Mouse (Mus musculus): Measurements from ENCODE around the gene B3gnt9. TPM values are rescaled to one million over a fixed set of nuclear protein-coding genes. Genes with fewer than 3 reads are reported as not detected.

B3gnt9 gene
- polyA plus RNA-seq, 1 experiment from 2014 or later, result 45.5 TPM

DNA sequence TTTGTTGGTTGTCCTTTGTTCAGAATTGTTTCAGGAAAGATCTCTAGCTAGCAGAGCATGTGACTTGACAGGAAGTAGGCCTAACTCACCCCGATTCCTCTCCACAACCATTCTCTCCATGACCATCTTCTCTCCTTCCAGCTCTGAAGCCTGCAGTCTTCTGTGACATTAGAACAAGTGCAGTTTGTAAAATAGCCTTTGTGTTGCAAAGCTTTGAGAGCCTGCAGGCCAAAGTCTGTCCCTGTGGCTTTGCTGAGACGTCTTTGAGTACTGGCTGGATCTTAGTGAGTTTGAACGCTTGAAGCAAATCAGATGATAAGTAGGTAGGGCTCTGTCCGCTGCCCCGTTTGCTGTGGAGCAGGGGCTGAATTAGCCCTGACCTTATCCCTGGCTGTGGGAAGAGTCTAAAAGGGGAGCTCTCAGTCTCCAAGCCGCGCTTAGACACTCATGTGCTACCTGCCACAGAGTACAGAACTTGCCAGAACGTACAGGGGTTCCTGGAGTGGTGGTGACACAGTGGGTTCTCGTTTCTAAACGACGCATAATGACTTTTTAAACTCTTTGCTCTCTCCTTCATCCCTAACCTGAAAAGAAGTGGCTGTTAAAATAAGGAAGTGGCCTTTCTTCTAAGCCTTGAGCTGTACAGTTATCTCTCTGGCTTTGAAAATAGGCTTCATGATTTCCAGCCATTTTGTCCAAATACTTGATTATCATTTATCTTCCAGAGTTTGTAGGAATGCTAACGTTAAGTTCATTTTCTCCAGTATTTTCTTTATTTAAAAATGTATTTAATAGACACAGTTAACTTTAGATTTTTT, 23.2 kb downstream of the B3gnt9 start:
- Histone ChIP-seq H3K36me3 (peaks cover 18% of the 10 kb centered on the region), H3K27ac (replicated peaks) (no peak overlapping the region), H3K4me2 (replicated peaks) (no peak overlapping the region), H3K9ac (no peak overlapping the region), H3K4me3 (replicated peaks) (no peak overlapping the region), H3K27me3 (no peaks in the 10 kb centered on the region), H3K9me3 (replicated peaks) (no peaks in the 10 kb centered on the region), H3K4me1 (no peaks in the 10 kb centered on the region)
- 78% methylated on average over 12 of the region's 12 CpGs for WGBS
- ATAC-seq (ENCODE audit: insufficient number of reproducible peaks, low FRiP score, low TSS enrichment, low read depth), result no peak

DNA sequence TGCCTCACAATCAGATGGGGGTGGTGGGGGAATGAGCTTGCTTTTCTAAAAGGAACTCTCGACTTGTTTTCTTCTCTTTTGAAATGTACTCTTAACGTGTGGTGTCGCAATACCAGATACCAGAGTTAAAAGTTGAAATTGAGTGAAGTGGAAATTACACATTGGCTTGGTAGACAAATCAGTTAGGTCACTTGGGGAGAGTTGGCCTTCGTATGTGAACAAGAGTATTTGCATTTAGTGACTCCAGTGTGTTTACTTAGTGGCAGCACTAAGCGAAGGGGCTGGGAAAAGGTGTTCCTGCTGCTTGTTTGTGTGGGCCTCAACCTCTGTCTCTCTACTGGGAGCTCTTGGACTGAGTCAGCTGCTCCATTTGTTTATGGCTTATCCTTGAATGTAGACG, 29.0 kb downstream of the B3gnt9 start:
- Histone ChIP-seq H3K27ac (replicated peaks) (no peak overlapping the region), H3K9me3 (replicated peaks) (no peaks in the 10 kb centered on the region), H3K36me3 (no peaks in the 10 kb centered on the region), H3K4me1 (peaks cover 16% of the 10 kb centered on the region), H3K4me3 (replicated peaks) (peak overlapping the region; percentile 84), H3K9ac (peak overlapping the region; percentile 82; the same call in 1 of the 2 replicates), H3K4me2 (replicated peaks) (peak overlapping the region; percentile 79), H3K27me3 (no peaks in the 10 kb centered on the region)
- WGBS, result 25% methylated on average over 6 of the region's 6 CpGs
- ATAC-seq (ENCODE audit: insufficient number of reproducible peaks, low FRiP score, low TSS enrichment, low read depth), result no peak

DNA sequence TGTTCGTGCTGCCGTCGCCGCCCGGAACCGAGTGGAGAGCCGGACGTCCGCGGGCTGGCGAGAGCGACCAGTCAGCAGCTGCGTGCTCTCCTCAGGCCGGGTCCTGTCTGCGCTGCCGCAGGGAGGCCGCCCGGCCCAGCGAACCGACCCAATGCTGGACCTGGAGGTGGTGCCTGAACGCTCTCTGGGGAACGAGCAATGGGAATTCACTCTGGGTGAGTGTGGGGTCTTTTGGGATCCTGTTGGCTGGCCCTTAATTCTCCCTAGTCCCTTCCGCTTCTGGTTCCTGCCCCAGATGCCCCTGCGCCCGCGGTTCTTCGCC, 29.7 kb downstream of the B3gnt9 start:
- peak overlapping the region; percentile 79 for H3K4me2 ChIP-seq (replicated peaks)
- no peaks in the 10 kb centered on the region for H3K27me3 ChIP-seq
- peak overlapping the region; percentile 82 for H3K9ac ChIP-seq
- ATAC-seq (ENCODE audit: insufficient number of reproducible peaks, low FRiP score, low TSS enrichment, low read depth), result no peak
- H3K27ac ChIP-seq (replicated peaks), result peak overlapping the region; percentile 91
- no peaks in the 10 kb centered on the region for H3K36me3 ChIP-seq
- 0% methylated on average over 27 of the region's 27 CpGs for WGBS
- H3K4me1 ChIP-seq, result peaks cover 16% of the 10 kb centered on the region
- no peaks in the 10 kb centered on the region for H3K9me3 ChIP-seq (replicated peaks)
- peak overlapping the region; percentile 84 for H3K4me3 ChIP-seq (replicated peaks)

DNA sequence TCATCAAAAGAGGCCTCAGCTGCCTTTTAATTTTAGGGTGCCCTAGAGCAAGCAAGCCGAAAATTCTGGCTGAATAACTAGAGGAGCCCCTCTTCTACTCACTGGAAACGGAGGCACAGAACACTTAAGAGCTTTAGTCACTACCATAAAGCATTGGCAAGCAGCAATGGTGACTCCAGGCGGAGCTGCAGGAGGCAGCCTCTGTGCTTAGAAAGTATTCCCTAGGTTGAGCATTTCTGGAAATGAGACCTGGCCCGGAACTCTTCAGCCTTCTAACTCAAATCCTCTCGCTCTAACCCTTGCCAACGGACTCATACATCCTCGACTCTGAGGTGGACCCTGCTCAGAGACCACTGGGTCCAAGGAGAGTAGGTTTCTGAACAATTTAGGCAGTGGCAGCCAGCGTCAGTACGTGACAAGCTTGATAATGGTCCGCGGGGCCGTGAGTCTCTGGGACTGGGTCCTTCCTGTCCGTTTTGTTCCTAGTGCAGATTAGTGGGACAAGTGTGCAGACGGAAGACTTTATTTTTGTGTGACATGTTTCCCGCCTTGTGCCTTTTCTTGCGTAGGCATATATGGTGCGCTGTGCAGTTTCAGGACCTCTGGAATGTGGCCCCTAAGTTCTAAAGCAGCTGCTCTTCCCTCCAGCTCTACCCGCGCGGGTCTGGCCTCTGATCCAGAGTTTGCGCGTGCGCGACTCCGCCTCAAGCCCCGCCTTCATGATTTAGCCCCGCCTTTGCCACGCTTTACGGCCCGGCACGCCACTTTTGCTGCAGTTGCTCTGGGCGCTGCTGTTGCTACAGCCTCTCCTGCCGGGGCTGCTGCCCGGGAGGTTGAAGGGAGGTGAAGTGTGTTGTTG, 30.3 kb downstream of the B3gnt9 start, which contains the start of gene D230025D16Rik:
Gene D230025D16Rik, plus strand, starts transcription at position 733 of the 859 bp plus-strand sequence.
- Histone ChIP-seq H3K4me1 (peaks cover 16% of the 10 kb centered on the region), H3K27me3 (no peaks in the 10 kb centered on the region), H3K9ac (peak within 1 kb of the TSS; percentile 82), H3K4me3 (replicated peaks) (peak within 1 kb of the TSS; percentile 84), H3K4me2 (replicated peaks) (peak within 1 kb of the TSS; percentile 79), H3K27ac (replicated peaks) (peak within 1 kb of the TSS; percentile 91), H3K9me3 (replicated peaks) (no peaks in the 10 kb centered on the region), H3K36me3 (no peaks in the 10 kb centered on the region)
- 2% methylated on average over 34 of the region's 34 CpGs for WGBS
- ATAC-seq (ENCODE audit: insufficient number of reproducible peaks, low FRiP score, low TSS enrichment, low read depth), result peak; percentile 95

DNA sequence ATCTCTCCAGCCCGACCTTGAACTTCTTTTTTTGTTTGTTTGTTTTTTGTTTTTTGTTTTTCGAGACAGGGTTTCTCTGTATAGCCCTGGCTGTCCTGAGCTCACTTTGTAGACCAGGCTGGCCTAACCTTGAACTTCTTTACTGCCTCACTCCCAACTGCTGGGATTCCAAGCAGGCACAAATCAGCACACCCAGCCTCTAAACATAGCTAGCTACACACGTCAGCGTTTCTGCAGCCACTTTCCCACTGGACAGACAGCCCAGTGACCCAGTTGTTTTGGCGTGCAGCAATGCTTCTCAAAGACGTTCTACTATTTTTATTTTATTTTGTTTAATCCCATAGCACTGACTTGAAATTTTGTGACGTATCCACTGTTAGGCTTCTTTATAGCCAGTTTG, 31.1 kb downstream of the B3gnt9 start:
- Histone ChIP-seq H3K9me3 (replicated peaks) (no peaks in the 10 kb centered on the region), H3K4me2 (replicated peaks) (no peak overlapping the region), H3K4me3 (replicated peaks) (no peak overlapping the region), H3K4me1 (peaks cover 16% of the 10 kb centered on the region), H3K27ac (replicated peaks) (peak overlapping the region; percentile 91; the same call in 1 of the 2 replicates), H3K36me3 (no peaks in the 10 kb centered on the region), H3K9ac (no peak overlapping the region), H3K27me3 (no peaks in the 10 kb centered on the region)
- 79% methylated on average over 7 of the region's 7 CpGs for WGBS
- no peak for ATAC-seq (ENCODE audit: insufficient number of reproducible peaks, low FRiP score, low TSS enrichment, low read depth)

DNA sequence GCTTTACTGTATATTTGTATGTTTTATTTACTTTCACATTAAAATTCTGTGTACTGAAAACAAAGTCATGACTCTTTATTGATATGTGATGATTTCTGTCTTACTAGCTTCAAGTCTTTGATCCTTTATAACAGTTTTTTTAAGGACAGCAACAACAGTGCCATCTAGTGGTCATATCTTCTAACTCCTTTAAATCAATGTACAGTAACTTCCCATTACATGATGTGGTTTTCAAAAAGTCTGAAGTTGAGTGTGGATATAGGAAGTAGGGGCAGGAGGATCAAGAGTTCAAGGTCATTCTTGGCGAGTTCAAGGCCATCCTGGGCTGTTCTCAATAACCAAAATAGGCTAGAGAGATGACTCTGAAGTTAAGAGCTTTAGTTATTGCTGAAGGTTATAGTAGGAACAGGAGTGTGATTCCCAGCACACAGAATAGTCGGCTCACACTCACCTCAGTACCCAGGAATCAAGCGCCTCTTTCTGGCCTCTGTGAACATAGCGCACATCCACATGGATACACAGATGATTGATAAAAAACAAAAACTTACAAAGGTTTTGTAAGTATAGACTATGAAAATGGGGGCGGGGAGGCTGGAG, 36.9 kb downstream of the B3gnt9 start:
- no peak overlapping the region for H3K27ac ChIP-seq (replicated peaks)
- H3K27me3 ChIP-seq, result no peaks in the 10 kb centered on the region
- no peaks in the 10 kb centered on the region for H3K9me3 ChIP-seq (replicated peaks)
- H3K9ac ChIP-seq, result no peak overlapping the region
- H3K4me2 ChIP-seq (replicated peaks), result no peak overlapping the region
- H3K4me1 ChIP-seq, result no peaks in the 10 kb centered on the region
- ATAC-seq (ENCODE audit: insufficient number of reproducible peaks, low FRiP score, low TSS enrichment, low read depth), result no peak
- H3K4me3 ChIP-seq (replicated peaks), result no peak overlapping the region
- WGBS, result 78% methylated on average over 5 of the region's 5 CpGs
- H3K36me3 ChIP-seq, result peaks cover 18% of the 10 kb centered on the region

DNA sequence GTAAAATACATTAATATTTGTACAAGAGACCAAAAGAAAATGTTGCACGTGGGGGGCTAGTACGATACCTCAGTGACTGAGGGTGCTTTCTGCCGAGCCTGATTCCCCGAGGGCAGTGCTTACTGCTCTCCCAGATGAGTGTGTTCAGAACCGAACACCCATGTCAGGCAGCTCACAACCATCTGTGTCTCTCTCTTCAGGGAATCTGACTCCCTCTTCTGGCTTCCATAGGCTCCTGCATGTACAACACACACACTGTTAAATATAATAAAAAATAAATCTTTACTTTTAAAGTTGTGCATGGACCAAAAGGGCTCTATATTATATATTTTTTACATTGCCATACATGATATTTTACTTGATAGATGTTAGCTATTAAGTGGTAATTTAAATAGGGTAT, 40.8 kb downstream of the B3gnt9 start:
- 81% methylated on average over 5 of the region's 5 CpGs for WGBS
- no peak overlapping the region for H3K27ac ChIP-seq (replicated peaks)

DNA sequence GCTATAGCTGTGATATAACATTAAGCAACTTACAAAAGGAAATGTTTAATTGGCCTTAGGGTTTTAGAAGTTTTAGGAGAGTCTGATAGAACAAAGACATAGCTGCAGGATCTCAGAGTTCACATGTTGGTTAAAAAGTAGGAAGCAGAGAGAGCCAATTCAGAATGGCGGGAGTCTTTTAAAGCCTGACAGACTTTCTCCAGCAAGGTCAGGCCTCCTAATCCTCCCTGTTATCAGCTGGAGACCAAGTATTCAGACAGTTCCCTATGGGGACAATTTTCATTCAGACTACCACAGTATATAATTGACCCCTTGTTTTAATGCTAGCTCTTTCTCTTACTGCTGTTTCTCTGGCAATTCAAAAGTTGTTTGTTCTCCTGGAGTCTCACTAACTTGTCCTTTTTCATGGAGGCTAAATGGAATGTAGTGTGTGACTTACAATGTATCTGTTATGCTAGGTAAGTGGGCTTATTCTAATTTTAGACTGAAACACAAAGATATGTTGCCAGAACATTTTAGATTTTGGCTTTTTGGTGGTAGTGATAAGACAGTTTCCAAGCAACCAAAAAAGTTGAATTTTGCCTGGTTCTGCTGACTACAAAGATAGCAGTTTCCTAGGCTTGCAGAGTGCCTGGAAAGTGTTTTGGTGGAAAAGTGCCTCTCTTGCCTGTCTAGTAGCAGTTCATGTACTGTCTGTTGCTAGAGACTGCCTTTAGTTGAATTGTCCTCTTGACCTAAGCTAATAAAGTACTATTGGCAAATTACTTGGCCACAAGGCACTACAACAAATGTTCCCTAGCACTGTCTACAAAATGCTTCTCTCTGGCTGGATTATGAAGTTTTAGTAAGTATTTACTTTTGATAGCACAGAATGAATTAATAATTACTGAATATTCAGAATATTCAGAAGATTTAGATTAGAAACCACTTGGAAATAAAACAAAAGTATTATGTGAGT, 45.5 kb downstream of the B3gnt9 start:
- Histone ChIP-seq H3K27ac (replicated peaks) (no peak overlapping the region), H3K36me3 (peaks cover 11% of the 10 kb centered on the region), H3K27me3 (no peaks in the 10 kb centered on the region), H3K4me3 (replicated peaks) (no peak overlapping the region), H3K9me3 (replicated peaks) (no peaks in the 10 kb centered on the region), H3K4me2 (replicated peaks) (no peak overlapping the region), H3K4me1 (no peaks in the 10 kb centered on the region), H3K9ac (no peak overlapping the region)
- 79% methylated on average over 1 of the region's 1 CpGs for WGBS
- no peak for ATAC-seq (ENCODE audit: insufficient number of reproducible peaks, low FRiP score, low TSS enrichment, low read depth)

More for the DNA sequence above, 40.8 kb downstream of the B3gnt9 start:
- Histone ChIP-seq H3K36me3 (peaks cover 23% of the 10 kb centered on the region), H3K27me3 (no peaks in the 10 kb centered on the region), H3K9ac (no peak overlapping the region), H3K4me2 (replicated peaks) (no peak overlapping the region), H3K4me3 (replicated peaks) (no peak overlapping the region), H3K4me1 (no peaks in the 10 kb centered on the region), H3K9me3 (replicated peaks) (no peaks in the 10 kb centered on the region)
- ATAC-seq (ENCODE audit: insufficient number of reproducible peaks, low FRiP score, low TSS enrichment, low read depth), result no peak

DNA sequence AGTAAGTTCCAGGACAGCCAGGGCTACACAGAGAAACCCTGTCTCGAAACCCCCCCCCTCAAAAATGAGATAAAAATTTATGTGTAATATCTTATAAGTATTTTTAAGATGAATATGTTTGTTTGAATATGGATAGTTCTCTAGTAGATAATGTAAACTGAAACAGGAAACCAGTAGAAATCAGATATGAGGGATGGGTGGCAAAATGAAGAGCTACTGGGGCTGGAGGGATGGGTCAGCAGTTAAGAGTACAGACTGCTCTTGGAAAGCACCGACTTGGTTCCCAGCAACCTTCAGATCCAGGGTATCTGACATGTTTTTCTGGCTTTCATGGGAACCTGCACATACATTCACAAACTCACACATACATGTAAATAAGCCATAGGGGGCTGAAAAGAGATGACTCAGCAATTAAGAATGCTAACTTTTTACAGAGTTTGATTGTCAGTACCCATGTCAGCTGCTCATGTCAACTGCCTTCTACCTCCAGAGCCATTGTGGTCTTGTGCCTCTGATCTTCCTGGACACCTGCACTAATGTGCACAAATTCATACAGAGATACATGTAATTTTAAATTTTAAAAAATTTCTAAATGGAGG, 47.2 kb downstream of the B3gnt9 start:
- Histone ChIP-seq H3K4me2 (replicated peaks) (no peak overlapping the region), H3K27me3 (no peaks in the 10 kb centered on the region), H3K4me3 (replicated peaks) (no peak overlapping the region), H3K9me3 (replicated peaks) (no peaks in the 10 kb centered on the region), H3K9ac (no peak overlapping the region), H3K36me3 (peaks cover 19% of the 10 kb centered on the region), H3K27ac (replicated peaks) (no peak overlapping the region), H3K4me1 (no peaks in the 10 kb centered on the region)
- no peak for ATAC-seq (ENCODE audit: insufficient number of reproducible peaks, low FRiP score, low TSS enrichment, low read depth)
- WGBS, result 90% methylated on average over 2 of the region's 2 CpGs

DNA sequence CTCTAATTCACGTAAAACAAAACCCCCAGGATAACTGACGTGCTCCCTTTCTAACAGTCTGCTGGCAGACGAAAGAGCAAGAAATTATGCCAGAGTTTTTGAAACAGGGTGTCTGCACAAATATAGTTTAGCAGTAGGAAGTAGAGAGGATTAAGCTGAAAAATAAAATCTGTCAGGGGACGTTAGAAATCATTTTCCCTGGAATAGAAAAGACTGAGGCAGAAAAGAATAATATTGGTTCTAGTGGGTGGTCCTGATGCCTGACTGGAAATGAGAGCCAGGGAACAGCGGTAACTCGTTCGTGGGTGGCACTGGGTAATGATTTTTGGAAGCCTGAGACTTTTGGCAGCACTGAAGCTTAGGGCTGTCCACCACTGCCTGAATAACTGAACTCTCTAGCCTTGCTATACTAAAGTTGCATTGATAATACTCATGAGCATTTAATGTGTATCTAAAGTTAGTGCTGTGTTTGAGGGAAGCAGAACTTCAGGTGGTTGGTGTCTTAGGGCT, 48.1 kb downstream of the B3gnt9 start:
- Histone ChIP-seq H3K27me3 (no peaks in the 10 kb centered on the region), H3K36me3 (peaks cover 17% of the 10 kb centered on the region), H3K9ac (no peak overlapping the region), H3K27ac (replicated peaks) (peak overlapping the region; percentile 51; the same call in 1 of the 2 replicates), H3K4me3 (replicated peaks) (no peak overlapping the region), H3K4me1 (no peaks in the 10 kb centered on the region), H3K4me2 (replicated peaks) (no peak overlapping the region), H3K9me3 (replicated peaks) (no peaks in the 10 kb centered on the region)
- 60% methylated on average over 7 of the region's 7 CpGs for WGBS
- no peak for ATAC-seq (ENCODE audit: insufficient number of reproducible peaks, low FRiP score, low TSS enrichment, low read depth)

Measured in embryonic facial prominence, embryonic 15.5 days (tissue).